15 mouse cellular contexts compared by ENCODE assay signal in genomic region chr3:98090129-98090528, GRCm38 (mm10).
DNase-seq lines count a peak whose midpoint lies in the region; ATAC-seq and TF ChIP-seq lines count a peak whose summit lies in the region.
"Had no signal": no experiment of that assay in that cellular context is flagged by ENCODE, and none has a peak within 500 bp of the region (broad histone marks: within the 10 kb centered on the region; RNA-seq: fewer than 3 reads in every experiment).

No protein-coding gene starts in this region.

- H3K9ac ChIP-seq in forebrain, postnatal 0 days = no peak overlapping the region
- no peak overlapping the region for H3K9ac ChIP-seq in forebrain, embryonic 11.5 days (ENCODE audit: low read length)
- no peak overlapping the region for H3K9ac ChIP-seq in kidney, postnatal 0 days (ENCODE audit: low read depth, low read length)
- no peak overlapping the region for H3K9ac ChIP-seq in limb, embryonic 15.5 days
- H3K9ac ChIP-seq: limb, embryonic 12.5 days; neural tube, embryonic 12.5 days had no signal

- no peaks in the 10 kb centered on the region for H3K4me1 ChIP-seq in forebrain, postnatal 0 days (ENCODE audit: insufficient read depth)
- peaks cover 5% of the 10 kb centered on the region for H3K4me1 ChIP-seq in forebrain, embryonic 11.5 days (replicated peaks; ENCODE audit: control insufficient read depth, insufficient read depth, low read length)
- peaks cover 6% of the 10 kb centered on the region for H3K4me1 ChIP-seq in kidney, postnatal 0 days (replicated peaks; ENCODE audit: insufficient read depth, low read length)
- peaks cover 65% of the 10 kb centered on the region for H3K4me1 ChIP-seq in embryonic facial prominence, embryonic 10.5 days
- peaks cover 72% of the 10 kb centered on the region for H3K4me1 ChIP-seq in limb, embryonic 15.5 days

- no peak overlapping the region for H3K27ac ChIP-seq in forebrain, postnatal 0 days (ENCODE audit: low read depth, low read length)
- no peak overlapping the region for H3K27ac ChIP-seq in forebrain, embryonic 11.5 days (ENCODE audit: low read depth, low read length)
- H3K27ac ChIP-seq in kidney, postnatal 0 days = peak overlapping the region; percentile 57; the same call in 1 of the 2 replicates
- H3K27ac ChIP-seq in embryonic facial prominence, embryonic 10.5 days (replicated peaks) = 0 out of 2 replicates have a peak overlapping the region, but pooled peaks have one; percentile 40
- H3K27ac ChIP-seq in limb, embryonic 15.5 days = peak overlapping the region; percentile 74
- H3K27ac ChIP-seq: midbrain, embryonic 10.5 days; neural tube, embryonic 12.5 days had no signal

- no peaks in the 10 kb centered on the region for H3K27me3 ChIP-seq in forebrain, postnatal 0 days (ENCODE audit: insufficient read depth, low read length)
- H3K27me3 ChIP-seq in forebrain, embryonic 11.5 days (ENCODE audit: control insufficient read depth, insufficient read depth, low read length) = no peaks in the 10 kb centered on the region
- no peaks in the 10 kb centered on the region for H3K27me3 ChIP-seq in kidney, postnatal 0 days (ENCODE audit: insufficient read depth, low read length)
- no peaks in the 10 kb centered on the region for H3K27me3 ChIP-seq in embryonic facial prominence, embryonic 10.5 days (replicated peaks; ENCODE audit: low read depth, poor library complexity, severe bottlenecking)
- no peaks in the 10 kb centered on the region for H3K27me3 ChIP-seq in limb, embryonic 15.5 days
- H3K27me3 ChIP-seq: limb, embryonic 12.5 days; neural tube, embryonic 12.5 days had no signal

- no peaks in the 10 kb centered on the region for H3K9me3 ChIP-seq in forebrain, postnatal 0 days (ENCODE audit: low read length)
- H3K9me3 ChIP-seq in forebrain, embryonic 11.5 days (ENCODE audit: control insufficient read depth, low read length) = no peaks in the 10 kb centered on the region
- no peaks in the 10 kb centered on the region for H3K9me3 ChIP-seq in kidney, postnatal 0 days (replicated peaks; ENCODE audit: low read length)
- H3K9me3 ChIP-seq in embryonic facial prominence, embryonic 10.5 days = no peaks in the 10 kb centered on the region
- H3K9me3 ChIP-seq in limb, embryonic 15.5 days = no peaks in the 10 kb centered on the region
- H3K9me3 ChIP-seq: limb, embryonic 12.5 days; midbrain, embryonic 10.5 days; neural tube, embryonic 12.5 days had no signal

- WGBS in forebrain, postnatal 0 days = 67% methylated on average over 8 of the region's 8 CpGs
- 91% methylated on average over 8 of the region's 8 CpGs for WGBS in forebrain, embryonic 11.5 days
- 77% methylated on average over 8 of the region's 8 CpGs for WGBS in kidney, postnatal 0 days
- 86% methylated on average over 8 of the region's 8 CpGs for WGBS in embryonic facial prominence, embryonic 10.5 days
- WGBS in limb, embryonic 15.5 days = 65% methylated on average over 8 of the region's 8 CpGs

- H3K36me3 ChIP-seq in forebrain, postnatal 0 days (ENCODE audit: insufficient read depth) = no peaks in the 10 kb centered on the region
- no peaks in the 10 kb centered on the region for H3K36me3 ChIP-seq in forebrain, embryonic 11.5 days (ENCODE audit: control insufficient read depth, insufficient read depth, low read length)
- 0 out of 2 replicates have a peak, but pooled peaks cover 7% of the 10 kb centered on the region for H3K36me3 ChIP-seq in kidney, postnatal 0 days (ENCODE audit: insufficient read depth, low read length)
- H3K36me3 ChIP-seq in embryonic facial prominence, embryonic 10.5 days (replicated peaks) = peaks cover 51% of the 10 kb centered on the region
- H3K36me3 ChIP-seq in limb, embryonic 15.5 days = peaks cover 10% of the 10 kb centered on the region; the same call in 1 of the 2 replicates
- H3K36me3 ChIP-seq: neural tube, embryonic 12.5 days had no signal

- no peak overlapping the region for H3K4me3 ChIP-seq in forebrain, postnatal 0 days (ENCODE audit: low read depth, low read length)
- H3K4me3 ChIP-seq in forebrain, embryonic 11.5 days (ENCODE audit: low read depth, low read length) = no peak overlapping the region
- no peak overlapping the region for H3K4me3 ChIP-seq in kidney, postnatal 0 days (replicated peaks; ENCODE audit: low read depth, low read length)
- no peak overlapping the region for H3K4me3 ChIP-seq in embryonic facial prominence, embryonic 10.5 days
- H3K4me3 ChIP-seq in limb, embryonic 15.5 days = no peak overlapping the region
- H3K4me3 ChIP-seq: limb, embryonic 12.5 days; midbrain, embryonic 10.5 days; neural tube, embryonic 12.5 days had no signal

- ATAC-seq in forebrain, postnatal 0 days = peak; percentile 12; the same call in 1 of the 2 replicates
- ATAC-seq in forebrain, embryonic 11.5 days (replicated peaks; ENCODE audit: low FRiP score) = no peak
- no peak for ATAC-seq in kidney, postnatal 0 days (replicated peaks; ENCODE audit: low FRiP score, low read depth)
- ATAC-seq in limb, embryonic 15.5 days (ENCODE audit: insufficient number of reproducible peaks, low FRiP score, low TSS enrichment, low read depth) = no peak

- H3K4me2 ChIP-seq in forebrain, postnatal 0 days (ENCODE audit: low read depth) = no peak overlapping the region
- no peak overlapping the region for H3K4me2 ChIP-seq in forebrain, embryonic 11.5 days (ENCODE audit: low read depth, low read length, severe bottlenecking)
- H3K4me2 ChIP-seq in kidney, postnatal 0 days (ENCODE audit: low read length) = no peak overlapping the region
- no peak overlapping the region for H3K4me2 ChIP-seq in limb, embryonic 15.5 days
- H3K4me2 ChIP-seq: limb, embryonic 12.5 days; neural tube, embryonic 12.5 days had no signal

- TF ChIP-seq CTCF in forebrain, postnatal 0 days (IDR thresholded peaks at IDR 0.05; ENCODE audit: low read depth) = no peak
- no peak for TF ChIP-seq CTCF in kidney, postnatal 0 days (IDR thresholded peaks at IDR 0.05; ENCODE audit: low read depth)

- DNase-seq in forebrain, postnatal 0 days = no peak
- no peak for DNase-seq in forebrain, embryonic 11.5 days (ENCODE audit: low spot score)
- no peak for DNase-seq in kidney, postnatal 0 days (ENCODE audit: low spot score)
- DNase-seq in kidney, postnatal 25 days = no peak
- no peak for DNase-seq in embryonic facial prominence, embryonic 10.5 days (ENCODE audit: low spot score)
- no peak for DNase-seq in urinary bladder, postnatal 10 days (ENCODE audit: low spot score)
- DNase-seq in adrenal gland, adult 18-20 months (ENCODE audit: low spot score in 2 of 2) = no peak
- DNase-seq: cerebellum, adult 9-11 months; heart, adult 18-20 months; kidney, adult 9 months; thymus, postnatal 25 days had no signal

Comparison
In these comparisons a context has a peak if more than half of its experiments do, and no peak if none do; other contexts are left out.
1. H3K27ac ChIP-seq: peak in kidney, postnatal 0 days (single experiment), embryonic facial prominence, embryonic 10.5 days (single experiment) and limb, embryonic 15.5 days (single experiment); none in forebrain, postnatal 0 days (single experiment) and forebrain, embryonic 11.5 days (single experiment).